Mouse (Mus musculus) lung, postnatal 0 days (tissue): Measurements from ENCODE around the gene Rad51.

ENCODE experiments used
- CTCF ChIP-seq: IDR thresholded peaks from 2 replicates; pipeline ENCODE4 v1.5.1; 2016; ENCODE audit warnings: antibody characterized with exemption, mild to moderate bottlenecking
- EP300 ChIP-seq: IDR thresholded peaks from 2 replicates; pipeline ENCODE4 v1.6.1; 2016; ENCODE audit warnings: antibody characterized with exemption, mild to moderate bottlenecking, control low read depth

DNA sequence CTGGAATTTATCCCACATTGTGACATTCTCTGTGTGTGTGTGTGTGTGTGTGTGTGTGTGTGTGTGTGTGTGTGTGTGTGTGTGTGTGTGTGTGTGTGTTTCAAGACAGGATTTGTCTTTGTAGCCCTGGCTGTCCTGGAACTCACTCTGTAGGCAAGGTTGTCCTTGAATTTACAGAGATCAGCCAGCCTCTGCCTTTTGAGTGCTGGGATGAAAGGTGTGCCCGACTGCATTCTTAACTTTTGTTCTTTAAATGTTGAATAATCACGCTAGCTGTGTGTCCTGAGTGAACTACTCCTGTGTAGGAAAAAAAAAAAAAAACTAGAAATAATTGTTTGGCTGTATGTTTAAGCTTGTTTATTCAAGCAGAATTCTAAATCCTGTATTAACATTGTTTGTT, 26.4 kb upstream of the Rad51 start:
- TF ChIP-seq CTCF, result no peak
- no peak for TF ChIP-seq EP300
